Mouse (Mus musculus) kidney, postnatal 36 days (tissue): ENCODE results near the gene Rps6kb1.
A peak's percentile ranks its signal among the peaks of the same experiment; 100 is the strongest.

Experiments
- DNase-seq, 2 experiments: peaks; one replicate each; pipeline ENCODE4 v3.0.0; 2021 to 2022; ENCODE audit warnings: mixed read lengths in 2 of 2

Rps6kb1 gene

GRCm38 (mm10) chr11:86464275-86464674 is 80.3 kb downstream of the Rps6kb1 start:
- peak; percentile 58 to 81 for DNase-seq

GRCm38 (mm10) chr11:86462579-86462978 is 82.0 kb downstream of the Rps6kb1 start:
- DNase-seq: no peak

- no peak for DNase-seq
Observed at GRCm38 (mm10) chr11:86458866-86459265, 85.7 kb downstream of the Rps6kb1 start.

- no peak for DNase-seq
Observed at GRCm38 (mm10) chr11:86457545-86457944, 87.1 kb downstream of the Rps6kb1 start.

GRCm38 (mm10) chr11:86453991-86454390 is 90.6 kb downstream of the Rps6kb1 start:
- DNase-seq: no peak
